In genomic region chr11:55025896-55026295, GRCm38 (mm10) we compare ENCODE assay signal across 8 mouse cellular contexts. TPM values are rescaled to one million over a fixed set of nuclear protein-coding genes. Genes with fewer than 3 reads are reported as not detected.
DNase-seq lines count a peak whose midpoint lies in the region; ATAC-seq and TF ChIP-seq lines count a peak whose summit lies in the region.
"Had no signal": no experiment of that assay in that cellular context is flagged by ENCODE, and none has a peak within 500 bp of the region (broad histone marks: within the 10 kb centered on the region; RNA-seq: fewer than 3 reads in every experiment).

No protein-coding gene starts in this region.

- no peak overlapping the region for H3K4me3 ChIP-seq in hindbrain, embryonic 15.5 days
- H3K4me3 ChIP-seq in hindbrain, embryonic 11.5 days (ENCODE audit: low read depth, low read length): no peak overlapping the region
- no peak overlapping the region for H3K4me3 ChIP-seq in ES-Bruce4 (ENCODE audit: low read depth, low read length)

- no peak for ATAC-seq in hindbrain, embryonic 15.5 days (ENCODE audit: low FRiP score, low read depth)
- no peak for ATAC-seq in hindbrain, embryonic 11.5 days (ENCODE audit: low FRiP score)

- no peak for TF ChIP-seq CTCF in ES-Bruce4 (IDR thresholded peaks at IDR 0.05; ENCODE audit: low read depth, low read length)

- 0 out of 2 replicates have a peak overlapping the region, but pooled peaks have one; percentile 38 for H3K27ac ChIP-seq in hindbrain, embryonic 15.5 days (replicated peaks)
- no peak overlapping the region for H3K27ac ChIP-seq in hindbrain, embryonic 11.5 days (ENCODE audit: low read depth, low read length)
- H3K27ac ChIP-seq in ES-Bruce4 (ENCODE audit: insufficient read depth, low read length): peak overlapping the region; percentile 17

- DNase-seq in hindbrain, embryonic 11.5 days (ENCODE audit: low spot score): no peak
- peak; percentile 60 to 72 for DNase-seq in cerebellum, adult 18-20 months
- peak; percentile 44 for DNase-seq in large intestine, adult 2 months (ENCODE audit: low read depth, low spot score)
- DNase-seq in yolk sac, embryonic 10.5 days (ENCODE audit: low spot score): no peak
- no peak for DNase-seq in frontal cortex, postnatal 25 days (ENCODE audit: low spot score in 2 of 2)
- DNase-seq: kidney, postnatal 14 days had no signal

- TF ChIP-seq POLR2A in ES-Bruce4 (IDR thresholded peaks at IDR 0.05; ENCODE audit: insufficient read depth, low read length): no peak

- no peaks in the 10 kb centered on the region for H3K36me3 ChIP-seq in hindbrain, embryonic 15.5 days
- H3K36me3 ChIP-seq in hindbrain, embryonic 11.5 days (ENCODE audit: control insufficient read depth, insufficient read depth, low read length): no peaks in the 10 kb centered on the region
- no peaks in the 10 kb centered on the region for H3K36me3 ChIP-seq in ES-Bruce4 (ENCODE audit: control insufficient read depth, insufficient read depth, low read length, poor library complexity, severe bottlenecking)

- 66% methylated on average over 4 of the region's 4 CpGs for WGBS in hindbrain, embryonic 15.5 days
- 95% methylated on average over 4 of the region's 4 CpGs for WGBS in hindbrain, embryonic 11.5 days
- WGBS in large intestine, adult 2 months: 14% methylated on average over 4 of the region's 4 CpGs

- H3K9ac ChIP-seq in hindbrain, embryonic 15.5 days: no peak overlapping the region
- H3K9ac ChIP-seq in hindbrain, embryonic 11.5 days (ENCODE audit: low read depth, low read length): no peak overlapping the region
- H3K9ac ChIP-seq in ES-Bruce4 (ENCODE audit: low read depth, poor library complexity, severe bottlenecking): no peak overlapping the region

- no peaks in the 10 kb centered on the region for H3K9me3 ChIP-seq in hindbrain, embryonic 15.5 days
- no peaks in the 10 kb centered on the region for H3K9me3 ChIP-seq in hindbrain, embryonic 11.5 days (ENCODE audit: control insufficient read depth, low read length)
- no peaks in the 10 kb centered on the region for H3K9me3 ChIP-seq in ES-Bruce4 (replicated peaks; ENCODE audit: control insufficient read depth, insufficient read depth, low read length, poor library complexity, severe bottlenecking)

- no peaks in the 10 kb centered on the region for H3K27me3 ChIP-seq in hindbrain, embryonic 15.5 days
- H3K27me3 ChIP-seq in hindbrain, embryonic 11.5 days (ENCODE audit: control insufficient read depth, insufficient read depth, low read length): no peaks in the 10 kb centered on the region
- H3K27me3 ChIP-seq in ES-Bruce4 (ENCODE audit: control insufficient read depth, insufficient read depth, low read length, poor library complexity, severe bottlenecking): no peaks in the 10 kb centered on the region

- peaks cover 60% of the 10 kb centered on the region for H3K4me1 ChIP-seq in hindbrain, embryonic 15.5 days (replicated peaks)
- peaks cover 12% of the 10 kb centered on the region for H3K4me1 ChIP-seq in hindbrain, embryonic 11.5 days (replicated peaks; ENCODE audit: control insufficient read depth, insufficient read depth, low read length)
- peaks cover 13% of the 10 kb centered on the region for H3K4me1 ChIP-seq in ES-Bruce4 (ENCODE audit: control insufficient read depth, insufficient read depth, low read length)

- TF ChIP-seq EP300 in ES-Bruce4 (IDR thresholded peaks at IDR 0.05; ENCODE audit: insufficient read depth, low read depth, low read length): no peak

- H3K4me2 ChIP-seq in hindbrain, embryonic 15.5 days: no peak overlapping the region
- H3K4me2 ChIP-seq in hindbrain, embryonic 11.5 days (replicated peaks; ENCODE audit: low read depth, low read length): no peak overlapping the region

RNA-seq across cellular contexts. Expression of gene Anxa6, which starts 7.3 kb away (rescaled TPM):
- 58.4 and 67.8 TPM in 2 replicates for polyA plus RNA-seq in hindbrain, embryonic 15.5 days (2015; fragmentation: Nextera tagmentation; extraction: Ambion mirVana)
- 90.2 and 91.6 TPM in 2 replicates for polyA plus RNA-seq in hindbrain, embryonic 11.5 days (2014; fragmentation: Nextera tagmentation; extraction: Ambion mirVana)
- polyA plus RNA-seq in ES-Bruce4 (2011; ENCODE audit: insufficient read depth, insufficient read length, low read depth, missing spikeins): 74.2 and 76.1 TPM in 2 replicates
- 46.6 and 51.9 TPM in 2 replicates for polyA plus RNA-seq in large intestine, adult 2 months (2012; rRNA removed)

RNA-seq across cellular contexts. Expression of gene Ccdc69, which starts 52.0 kb away (rescaled TPM):
- polyA plus RNA-seq in hindbrain, embryonic 15.5 days (2015; fragmentation: Nextera tagmentation; extraction: Ambion mirVana): 0.45 and 0.49 TPM in 2 replicates
- polyA plus RNA-seq in hindbrain, embryonic 11.5 days (2014; fragmentation: Nextera tagmentation; extraction: Ambion mirVana): 0.36 and 1.1 TPM in 2 replicates
- polyA plus RNA-seq in ES-Bruce4 (2011; ENCODE audit: insufficient read depth, insufficient read length, low read depth, missing spikeins): not detected in 2 replicates
- 3.8 and 4.0 TPM in 2 replicates for polyA plus RNA-seq in large intestine, adult 2 months (2012; rRNA removed)

Comparison
In these comparisons a context has a peak if more than half of its experiments do, and no peak if none do; other contexts are left out.
1. DNase-seq: peak in cerebellum, adult 18-20 months (2 of 2) and large intestine, adult 2 months (single experiment); none in hindbrain, embryonic 11.5 days (single experiment), yolk sac, embryonic 10.5 days (single experiment) and frontal cortex, postnatal 25 days (0 of 2).